Mouse (Mus musculus): Measurements from ENCODE around the gene Zswim4. TPM values are rescaled to one million over a fixed set of nuclear protein-coding genes. Genes with fewer than 3 reads are reported as not detected.

Gene Zswim4
- polyA plus RNA-seq, 1 experiment = 30.0 TPM

DNA sequence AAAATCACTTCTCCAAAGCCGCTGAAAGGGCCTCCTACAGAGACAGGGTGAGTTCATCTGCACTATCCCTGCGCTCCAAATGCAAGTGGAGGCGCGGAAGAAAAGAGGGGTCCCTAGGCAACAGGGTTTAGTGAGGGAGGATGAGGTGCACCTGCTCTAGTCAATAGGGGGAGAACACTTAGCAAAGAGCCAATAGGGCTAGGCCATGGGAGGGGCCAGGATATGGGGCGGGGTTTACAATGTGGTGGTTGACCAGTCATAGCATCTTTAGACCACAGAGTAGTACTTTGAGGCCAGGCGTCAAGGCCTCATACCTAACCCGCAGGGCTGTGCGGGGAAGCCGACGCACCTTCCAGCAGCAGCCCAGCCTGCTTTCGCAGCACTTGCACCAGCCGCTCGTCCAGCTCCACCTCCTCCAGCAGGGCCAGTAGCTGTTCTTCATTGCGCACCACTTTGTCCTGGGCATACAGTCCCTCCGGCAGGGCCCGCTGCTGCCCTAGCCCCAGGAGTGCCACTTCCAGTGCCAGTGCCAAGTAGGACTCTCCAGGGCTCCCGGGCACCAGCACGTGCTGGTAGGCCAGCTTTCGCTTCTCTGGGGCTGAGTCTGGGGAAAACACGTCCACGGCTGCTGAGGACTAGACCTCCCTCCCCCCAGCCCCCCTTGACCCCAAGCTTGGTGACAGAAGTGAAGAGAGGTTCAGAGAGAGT, 13.4 kb downstream of the Zswim4 start:
- Histone ChIP-seq H3K27ac (ENCODE audit: insufficient read depth, low read depth, low read length) (no peak overlapping the region), H3K36me3 (ENCODE audit: control insufficient read depth, insufficient read depth, low read length) (peaks cover 38% of the 10 kb centered on the region), H3K27me3 (ENCODE audit: control insufficient read depth, insufficient read depth, low read length) (no peaks in the 10 kb centered on the region), H3K4me3 (ENCODE audit: low read depth, low read length) (no peak overlapping the region), H3K4me1 (ENCODE audit: control insufficient read depth, insufficient read depth, insufficient read length, low read length) (peaks cover 2% of the 10 kb centered on the region; the same call in 1 of the 2 replicates)
- TF ChIP-seq POLR2A (IDR thresholded peaks at IDR 0.05; ENCODE audit: low read depth, low read length) (no peak), CTCF (IDR thresholded peaks at IDR 0.05; ENCODE audit: extremely low read depth, insufficient read length, insufficient replicate concordance, low read depth, low read length) (no peak)
- WGBS = 93% methylated on average over 21 of the region's 21 CpGs

DNA sequence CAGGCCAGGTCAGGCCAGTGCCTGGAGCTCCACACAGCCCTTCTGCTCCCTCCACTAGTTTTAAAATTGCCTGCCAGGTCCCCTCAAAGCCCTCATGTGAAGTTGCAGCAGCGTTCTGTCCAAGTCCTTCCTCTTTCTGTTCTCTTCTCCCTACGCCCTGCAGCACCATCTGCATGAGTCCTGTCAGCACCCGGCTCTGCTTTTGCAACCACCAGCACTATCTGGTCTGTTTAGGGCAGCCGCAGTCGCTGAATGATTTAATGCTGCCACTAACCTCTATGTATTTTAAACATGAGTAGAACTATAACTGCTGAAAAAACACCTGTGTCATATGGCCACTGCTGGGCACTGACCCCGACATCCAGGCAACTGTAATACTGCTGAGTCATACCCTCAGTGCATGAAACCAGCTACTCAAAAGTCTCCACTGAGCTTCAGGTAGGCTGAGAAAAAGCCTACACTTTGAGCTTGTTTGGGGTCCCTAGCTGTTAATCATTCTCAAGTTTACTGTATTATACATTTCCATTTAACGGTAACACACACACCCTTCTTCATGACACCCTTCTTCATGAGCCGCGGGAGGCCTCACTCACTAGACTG, 14.2 kb downstream of the Zswim4 start:
- peaks cover 37% of the 10 kb centered on the region for H3K36me3 ChIP-seq (ENCODE audit: control insufficient read depth, insufficient read depth, low read length)
- TF ChIP-seq CTCF (IDR thresholded peaks at IDR 0.05; ENCODE audit: extremely low read depth, insufficient read length, insufficient replicate concordance, low read depth, low read length) = no peak
- no peak for TF ChIP-seq POLR2A (IDR thresholded peaks at IDR 0.05; ENCODE audit: low read depth, low read length)

DNA sequence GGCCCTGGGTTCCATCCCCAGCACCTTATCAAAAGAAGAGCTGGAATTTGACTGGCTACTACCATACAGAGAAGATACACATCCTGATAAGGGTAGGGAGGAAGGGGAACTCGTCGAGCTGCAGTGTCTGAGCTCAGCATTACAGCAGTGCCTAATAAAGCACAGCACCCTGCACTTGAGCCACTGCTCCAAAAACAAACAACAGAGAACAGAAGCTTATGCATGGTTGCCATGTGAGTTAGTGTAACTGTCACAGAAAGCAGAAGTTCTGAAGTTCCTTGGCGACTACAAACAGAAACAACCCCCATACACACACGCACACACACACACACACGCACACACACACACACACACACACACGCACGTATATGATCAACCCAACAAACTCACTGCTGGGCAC, 16.8 kb downstream of the Zswim4 start:
- Histone ChIP-seq H3K4me3 (ENCODE audit: low read depth, low read length) (no peak overlapping the region), H3K27me3 (ENCODE audit: control insufficient read depth, insufficient read depth, low read length) (no peaks in the 10 kb centered on the region), H3K27ac (ENCODE audit: insufficient read depth, low read depth, low read length) (no peak overlapping the region), H3K36me3 (ENCODE audit: control insufficient read depth, insufficient read depth, low read length) (peaks cover 35% of the 10 kb centered on the region), H3K4me1 (ENCODE audit: control insufficient read depth, insufficient read depth, insufficient read length, low read length) (no peaks in the 10 kb centered on the region; the same call in 1 of the 2 replicates)
- WGBS = 70% methylated on average over 7 of the region's 7 CpGs
- TF ChIP-seq POLR2A (IDR thresholded peaks at IDR 0.05; ENCODE audit: low read depth, low read length) (no peak), CTCF (IDR thresholded peaks at IDR 0.05; ENCODE audit: extremely low read depth, insufficient read length, insufficient replicate concordance, low read depth, low read length) (no peak)

More for the DNA sequence above, 14.2 kb downstream of the Zswim4 start:
- Histone ChIP-seq H3K4me1 (ENCODE audit: control insufficient read depth, insufficient read depth, insufficient read length, low read length) (peaks cover 2% of the 10 kb centered on the region; the same call in 1 of the 2 replicates), H3K27me3 (ENCODE audit: control insufficient read depth, insufficient read depth, low read length) (no peaks in the 10 kb centered on the region), H3K4me3 (ENCODE audit: low read depth, low read length) (no peak overlapping the region), H3K27ac (ENCODE audit: insufficient read depth, low read depth, low read length) (no peak overlapping the region; the same call in 1 of the 2 replicates)
- WGBS = 78% methylated on average over 9 of the region's 9 CpGs

DNA sequence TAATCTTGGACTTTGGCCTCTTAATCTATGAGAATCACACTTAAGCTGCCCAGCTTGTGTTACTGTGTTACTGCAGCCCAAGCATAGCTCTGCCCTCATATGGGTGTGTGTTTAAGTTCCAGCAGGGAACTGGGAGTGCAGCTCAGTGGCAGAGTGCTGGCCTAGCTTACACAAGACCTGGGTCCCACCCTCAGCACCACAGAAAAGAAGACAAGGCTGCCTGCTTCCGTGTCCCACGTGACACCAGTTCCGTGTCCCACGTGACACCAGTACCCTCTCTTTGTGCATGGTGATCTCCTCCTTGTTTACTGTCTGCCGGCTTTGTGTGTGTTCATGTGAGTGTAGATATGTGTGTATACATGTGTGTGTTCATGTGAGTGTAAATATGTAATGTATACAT, 18.7 kb downstream of the Zswim4 start:
- WGBS = 93% methylated on average over 5 of the region's 5 CpGs
- peaks cover 33% of the 10 kb centered on the region for H3K36me3 ChIP-seq (ENCODE audit: control insufficient read depth, insufficient read depth, low read length)
- TF ChIP-seq POLR2A (IDR thresholded peaks at IDR 0.05; ENCODE audit: low read depth, low read length) (no peak), CTCF (IDR thresholded peaks at IDR 0.05; ENCODE audit: extremely low read depth, insufficient read length, insufficient replicate concordance, low read depth, low read length) (no peak)

DNA sequence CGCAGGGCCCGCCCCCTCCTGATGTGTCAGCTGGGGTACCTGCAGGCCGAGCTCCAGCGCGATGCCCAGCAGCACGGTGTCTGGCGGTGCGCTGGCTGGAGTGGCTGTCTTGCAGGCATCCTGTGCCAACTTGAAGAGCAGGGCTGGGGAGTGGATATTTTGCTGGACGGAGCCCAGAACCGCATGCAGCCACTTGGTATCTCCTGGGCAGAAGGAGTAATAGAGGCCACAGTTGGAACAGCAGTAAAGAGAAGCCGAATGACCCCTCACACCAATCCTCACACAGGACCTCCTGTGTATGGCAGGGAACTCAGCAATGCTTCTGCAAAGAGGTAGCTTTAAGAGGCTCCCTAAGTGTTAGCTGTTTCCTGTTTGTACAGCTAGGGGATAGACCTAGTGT, 19.6 kb downstream of the Zswim4 start:
- TF ChIP-seq CTCF (IDR thresholded peaks at IDR 0.05; ENCODE audit: extremely low read depth, insufficient read length, insufficient replicate concordance, low read depth, low read length) = no peak
- no peak for TF ChIP-seq POLR2A (IDR thresholded peaks at IDR 0.05; ENCODE audit: low read depth, low read length)
- Histone ChIP-seq H3K36me3 (ENCODE audit: control insufficient read depth, insufficient read depth, low read length) (peaks cover 36% of the 10 kb centered on the region), H3K27me3 (ENCODE audit: control insufficient read depth, insufficient read depth, low read length) (no peaks in the 10 kb centered on the region), H3K27ac (ENCODE audit: insufficient read depth, low read depth, low read length) (no peak overlapping the region), H3K4me3 (ENCODE audit: low read depth, low read length) (no peak overlapping the region), H3K4me1 (ENCODE audit: control insufficient read depth, insufficient read depth, insufficient read length, low read length) (no peaks in the 10 kb centered on the region)
- 94% methylated on average over 11 of the region's 11 CpGs for WGBS

More for the DNA sequence above, 18.7 kb downstream of the Zswim4 start:
- Histone ChIP-seq H3K27me3 (ENCODE audit: control insufficient read depth, insufficient read depth, low read length) (no peaks in the 10 kb centered on the region), H3K27ac (ENCODE audit: insufficient read depth, low read depth, low read length) (no peak overlapping the region), H3K4me3 (ENCODE audit: low read depth, low read length) (no peak overlapping the region), H3K4me1 (ENCODE audit: control insufficient read depth, insufficient read depth, insufficient read length, low read length) (no peaks in the 10 kb centered on the region; the same call in 1 of the 2 replicates)

DNA sequence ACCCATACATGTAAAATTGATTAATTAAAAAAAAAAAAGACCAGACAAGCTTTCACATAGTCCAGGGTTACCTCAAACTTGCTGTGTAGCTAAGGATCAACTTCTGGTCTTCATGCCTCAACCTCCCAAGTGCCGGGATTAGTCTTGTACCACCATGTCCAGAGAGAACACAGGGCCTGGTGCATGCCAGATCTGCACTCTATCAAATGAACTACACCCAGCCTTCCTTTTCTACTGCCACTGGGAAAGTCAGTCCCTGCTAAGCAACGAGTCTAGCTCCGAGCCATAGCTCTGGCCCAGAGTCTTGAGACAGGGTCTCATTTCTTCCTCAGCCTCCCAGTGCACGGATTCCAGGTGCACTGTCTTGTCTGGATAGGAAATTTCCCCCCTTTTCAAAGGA, 23.6 kb downstream of the Zswim4 start:
- no peak for TF ChIP-seq POLR2A (IDR thresholded peaks at IDR 0.05; ENCODE audit: low read depth, low read length)
- Histone ChIP-seq H3K36me3 (ENCODE audit: control insufficient read depth, insufficient read depth, low read length) (peaks cover 37% of the 10 kb centered on the region), H3K27ac (ENCODE audit: insufficient read depth, low read depth, low read length) (no peak overlapping the region), H3K4me3 (ENCODE audit: low read depth, low read length) (no peak overlapping the region), H3K4me1 (ENCODE audit: control insufficient read depth, insufficient read depth, insufficient read length, low read length) (no peaks in the 10 kb centered on the region; the same call in 1 of the 2 replicates), H3K27me3 (ENCODE audit: control insufficient read depth, insufficient read depth, low read length) (no peaks in the 10 kb centered on the region)
- WGBS = 91% methylated on average over 4 of the region's 4 CpGs

DNA sequence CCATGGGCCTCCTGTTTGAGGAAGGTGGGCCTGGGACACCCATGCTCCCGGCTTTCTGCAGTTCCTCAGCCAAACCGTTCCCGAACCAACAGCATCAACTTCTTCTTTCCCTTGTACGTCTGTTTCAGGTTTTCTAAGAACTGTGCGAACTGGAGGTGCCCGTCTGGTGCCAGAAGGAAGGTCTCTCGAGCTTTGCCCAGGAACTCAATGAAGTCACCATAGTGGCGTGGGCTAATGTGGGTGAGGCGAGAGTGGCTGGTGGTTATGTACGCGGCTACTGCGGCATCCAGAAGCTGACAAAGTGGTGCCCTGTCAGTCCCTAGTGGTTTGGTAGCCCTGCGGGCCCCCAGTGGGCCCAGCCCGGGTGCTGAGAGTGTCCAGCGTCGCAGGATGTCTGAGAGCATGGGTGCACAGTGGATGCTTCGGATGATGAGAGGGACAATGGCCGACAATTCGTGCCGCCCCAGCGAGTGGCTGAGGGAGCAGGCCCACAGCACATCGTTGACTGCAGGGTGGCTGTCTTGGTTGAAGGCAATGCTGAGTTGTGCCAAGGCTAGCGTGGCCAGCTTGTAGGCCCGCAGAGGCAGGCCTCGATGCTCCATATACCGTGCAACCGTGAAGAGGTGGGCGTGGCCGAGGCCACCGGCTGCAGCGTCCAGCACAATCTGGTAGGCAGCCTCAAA, 24.8 kb downstream of the Zswim4 start:
- no peaks in the 10 kb centered on the region; the same call in 1 of the 2 replicates for H3K4me1 ChIP-seq (ENCODE audit: control insufficient read depth, insufficient read depth, insufficient read length, low read length)
- H3K36me3 ChIP-seq (ENCODE audit: control insufficient read depth, insufficient read depth, low read length) = peaks cover 34% of the 10 kb centered on the region; the same call in 1 of the 2 replicates
- H3K27ac ChIP-seq (ENCODE audit: insufficient read depth, low read depth, low read length) = no peak overlapping the region
- no peak overlapping the region for H3K4me3 ChIP-seq (ENCODE audit: low read depth, low read length)
- no peak for TF ChIP-seq CTCF (IDR thresholded peaks at IDR 0.05; ENCODE audit: extremely low read depth, insufficient read length, insufficient replicate concordance, low read depth, low read length)
- TF ChIP-seq POLR2A (IDR thresholded peaks at IDR 0.05; ENCODE audit: low read depth, low read length) = no peak
- WGBS = 92% methylated on average over 31 of the region's 31 CpGs
- H3K27me3 ChIP-seq (ENCODE audit: control insufficient read depth, insufficient read depth, low read length) = no peaks in the 10 kb centered on the region
